Mouse (Mus musculus): ENCODE data around the gene Zfp69. TPM values are rescaled to one million over a fixed set of nuclear protein-coding genes. Genes with fewer than 3 reads are reported as not detected.
A peak's percentile ranks its signal among the peaks of the same experiment; 100 is the strongest.

Gene Zfp69
- polyA plus RNA-seq, 1 experiment: 1.9 TPM

GRCm38 (mm10) chr4:120952163-120952562 is 664 bp upstream of the Zfp69 start:
- 23% methylated on average over 6 of the region's 6 CpGs for whole genome bisulfite sequencing
- Histone ChIP-seq H3K4me1 (ENCODE audit: control insufficient read depth, insufficient read depth, low read length) (no peaks in the 10 kb centered on the region), H3K27ac (ENCODE audit: insufficient read depth, low read length) (no peak overlapping the region), H3K4me3 (replicated peaks; ENCODE audit: insufficient read depth, low read depth, low read length) (peak overlapping the region; percentile 95), H3K27me3 (ENCODE audit: control insufficient read depth, insufficient read depth, low read length) (no peaks in the 10 kb centered on the region)
- no peak for TF ChIP-seq CTCF (IDR thresholded peaks at IDR 0.05; ENCODE audit: borderline replicate concordance, insufficient read depth, low read depth, low read length)
- no peak for TF ChIP-seq POLR2A (IDR thresholded peaks at IDR 0.05; ENCODE audit: borderline replicate concordance, insufficient read depth, low read length)
- no peak for DNase-seq

GRCm38 (mm10) chr4:120950763-120951427 is 604 bp downstream of the Zfp69 start:
- Histone ChIP-seq H3K27ac (ENCODE audit: insufficient read depth, low read length) (peak overlapping the region; percentile 49; the same call in 1 of the 2 replicates), H3K4me3 (replicated peaks; ENCODE audit: insufficient read depth, low read depth, low read length) (peak overlapping the region; percentile 95), H3K27me3 (ENCODE audit: control insufficient read depth, insufficient read depth, low read length) (no peaks in the 10 kb centered on the region), H3K4me1 (ENCODE audit: control insufficient read depth, insufficient read depth, low read length) (no peaks in the 10 kb centered on the region)
- DNase-seq: no peak
- 6% methylated on average over 20 of the region's 20 CpGs for WGBS
- no peak for TF ChIP-seq CTCF (IDR thresholded peaks at IDR 0.05; ENCODE audit: borderline replicate concordance, insufficient read depth, low read depth, low read length)
- no peak for TF ChIP-seq POLR2A (IDR thresholded peaks at IDR 0.05; ENCODE audit: borderline replicate concordance, insufficient read depth, low read length)

- Histone ChIP-seq H3K27ac (ENCODE audit: insufficient read depth, low read length) (no peak overlapping the region), H3K4me3 (replicated peaks; ENCODE audit: insufficient read depth, low read depth, low read length) (no peak overlapping the region), H3K27me3 (ENCODE audit: control insufficient read depth, insufficient read depth, low read length) (no peaks in the 10 kb centered on the region), H3K4me1 (ENCODE audit: control insufficient read depth, insufficient read depth, low read length) (no peaks in the 10 kb centered on the region)
- 86% methylated on average over 3 of the region's 3 CpGs for WGBS
- TF ChIP-seq POLR2A (IDR thresholded peaks at IDR 0.05; ENCODE audit: borderline replicate concordance, insufficient read depth, low read length) (no peak), CTCF (IDR thresholded peaks at IDR 0.05; ENCODE audit: borderline replicate concordance, insufficient read depth, low read depth, low read length) (no peak)
- DNase-seq: no peak
Observed at GRCm38 (mm10) chr4:120948938-120949337, 2.6 kb downstream of the Zfp69 start.

- Histone ChIP-seq H3K27me3 (ENCODE audit: control insufficient read depth, insufficient read depth, low read length) (no peaks in the 10 kb centered on the region), H3K4me1 (ENCODE audit: control insufficient read depth, insufficient read depth, low read length) (no peaks in the 10 kb centered on the region), H3K4me3 (replicated peaks; ENCODE audit: insufficient read depth, low read depth, low read length) (no peak overlapping the region), H3K27ac (ENCODE audit: insufficient read depth, low read length) (no peak overlapping the region)
- TF ChIP-seq CTCF (IDR thresholded peaks at IDR 0.05; ENCODE audit: borderline replicate concordance, insufficient read depth, low read depth, low read length) (no peak), POLR2A (IDR thresholded peaks at IDR 0.05; ENCODE audit: borderline replicate concordance, insufficient read depth, low read length) (no peak)
- 92% methylated on average over 3 of the region's 3 CpGs for WGBS
- DNase-seq: no peak
Observed at GRCm38 (mm10) chr4:120935006-120935405, 16.5 kb downstream of the Zfp69 start.

GRCm38 (mm10) chr4:120930736-120931135 is 20.8 kb downstream of the Zfp69 start:
- DNase-seq: no peak
- Histone ChIP-seq H3K27ac (ENCODE audit: insufficient read depth, low read length) (no peak overlapping the region), H3K27me3 (ENCODE audit: control insufficient read depth, insufficient read depth, low read length) (no peaks in the 10 kb centered on the region), H3K4me3 (replicated peaks; ENCODE audit: insufficient read depth, low read depth, low read length) (no peak overlapping the region), H3K4me1 (ENCODE audit: control insufficient read depth, insufficient read depth, low read length) (no peaks in the 10 kb centered on the region)
- TF ChIP-seq CTCF (IDR thresholded peaks at IDR 0.05; ENCODE audit: borderline replicate concordance, insufficient read depth, low read depth, low read length) (no peak), POLR2A (IDR thresholded peaks at IDR 0.05; ENCODE audit: borderline replicate concordance, insufficient read depth, low read length) (no peak)
- 94% methylated on average over 18 of the region's 18 CpGs for WGBS

GRCm38 (mm10) chr4:120928686-120929085 is 22.8 kb downstream of the Zfp69 start:
- 66% methylated on average over 3 of the region's 3 CpGs for WGBS
- Histone ChIP-seq H3K27me3 (ENCODE audit: control insufficient read depth, insufficient read depth, low read length) (no peaks in the 10 kb centered on the region), H3K27ac (ENCODE audit: insufficient read depth, low read length) (no peak overlapping the region), H3K4me1 (ENCODE audit: control insufficient read depth, insufficient read depth, low read length) (no peaks in the 10 kb centered on the region), H3K4me3 (replicated peaks; ENCODE audit: insufficient read depth, low read depth, low read length) (no peak overlapping the region)
- no peak for DNase-seq
- 0 out of 2 replicates have a peak, but pooled peaks have one; percentile 8 for TF ChIP-seq CTCF (IDR thresholded peaks at IDR 0.05; ENCODE audit: borderline replicate concordance, insufficient read depth, low read depth, low read length)
- TF ChIP-seq POLR2A (IDR thresholded peaks at IDR 0.05; ENCODE audit: borderline replicate concordance, insufficient read depth, low read length): no peak

- Histone ChIP-seq H3K27ac (ENCODE audit: insufficient read depth, low read length) (no peak overlapping the region), H3K27me3 (ENCODE audit: control insufficient read depth, insufficient read depth, low read length) (no peaks in the 10 kb centered on the region), H3K4me1 (ENCODE audit: control insufficient read depth, insufficient read depth, low read length) (no peaks in the 10 kb centered on the region), H3K4me3 (replicated peaks; ENCODE audit: insufficient read depth, low read depth, low read length) (peak overlapping the region; percentile 89)
- DNase-seq: peak; percentile 32 to 58
- WGBS: 18% methylated on average over 3 of the region's 3 CpGs
- TF ChIP-seq POLR2A (IDR thresholded peaks at IDR 0.05; ENCODE audit: borderline replicate concordance, insufficient read depth, low read length) (no peak), CTCF (IDR thresholded peaks at IDR 0.05; ENCODE audit: borderline replicate concordance, insufficient read depth, low read depth, low read length) (peak; percentile 27; the same call in 1 of the 2 replicates)
Observed at GRCm38 (mm10) chr4:120925386-120925785, 26.1 kb downstream of the Zfp69 start.

Data from cerebellum, adult 2 months (tissue).